Mouse (Mus musculus) common myeloid progenitor, adult 5-6 weeks (primary cell): Measurements from ENCODE around the gene Cdkn2aipnl. TPM values are rescaled to one million over a fixed set of nuclear protein-coding genes. Genes with fewer than 3 reads are reported as not detected.

Experiments used
- ATAC-seq: replicated peaks from 2 replicates; pipeline ENCODE4 v1.8.0; 2016; ENCODE audit warnings: low read depth, mild to moderate bottlenecking, moderate TSS enrichment, inconsistent platforms; ENCODE audit not compliant: poor library complexity, severe bottlenecking
- total RNA-seq: library from RNA; stranded (forward); fragments of 200-1000, 187-1606 nt; gene quantifications from 2 replicates; pipeline ENCODE4 v1.2.3, GENCODE M21; 2017

The Cdkn2aipnl gene
- total RNA-seq, 1 experiment from 2014 or later = 60.7 TPM

DNA sequence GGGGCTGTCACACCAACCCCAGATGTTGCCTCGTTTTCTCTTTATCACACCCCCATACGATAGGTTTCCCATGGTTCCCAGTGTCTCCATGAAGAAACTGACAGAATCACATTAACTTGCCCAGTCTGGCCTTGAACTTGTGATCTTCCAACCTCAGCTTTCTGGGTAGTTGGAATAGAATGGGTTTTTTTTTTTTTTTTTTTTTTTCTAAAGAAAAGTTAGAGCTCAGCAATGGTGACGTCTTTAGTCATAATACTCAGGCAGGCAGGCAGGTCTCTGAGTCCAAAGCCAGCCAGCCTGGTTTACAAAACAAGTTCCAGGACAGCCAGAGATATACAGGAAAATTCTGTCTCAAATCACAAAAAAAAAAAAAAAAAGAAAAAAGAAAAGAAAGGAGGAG lies 23.2 kb upstream of the Cdkn2aipnl start:
- ATAC-seq = no peak

DNA sequence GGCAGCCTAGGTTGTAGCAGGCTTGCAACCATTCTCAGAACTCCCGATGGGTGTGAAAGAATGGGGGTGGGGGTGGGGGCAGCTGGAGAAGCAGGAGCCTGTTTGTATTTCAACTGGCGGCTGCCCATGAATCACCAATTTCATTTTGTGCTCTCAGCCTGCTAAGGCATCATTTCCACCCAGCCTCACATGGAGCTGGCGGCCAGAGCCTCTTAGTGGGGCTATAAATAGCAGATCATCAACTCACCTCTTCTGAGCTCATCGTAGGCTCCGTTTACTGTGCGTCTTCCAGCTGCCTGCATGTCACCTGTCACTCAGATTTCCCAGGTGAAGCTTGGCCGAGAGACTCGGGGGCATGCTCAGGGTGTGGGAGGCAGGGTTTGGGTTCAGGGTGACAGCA lies 21.9 kb upstream of the Cdkn2aipnl start:
- ATAC-seq = no peak

- no peak for ATAC-seq
Observed at GRCm38 (mm10) chr11:51946144-51946543, 21.3 kb upstream of the Cdkn2aipnl start.

DNA sequence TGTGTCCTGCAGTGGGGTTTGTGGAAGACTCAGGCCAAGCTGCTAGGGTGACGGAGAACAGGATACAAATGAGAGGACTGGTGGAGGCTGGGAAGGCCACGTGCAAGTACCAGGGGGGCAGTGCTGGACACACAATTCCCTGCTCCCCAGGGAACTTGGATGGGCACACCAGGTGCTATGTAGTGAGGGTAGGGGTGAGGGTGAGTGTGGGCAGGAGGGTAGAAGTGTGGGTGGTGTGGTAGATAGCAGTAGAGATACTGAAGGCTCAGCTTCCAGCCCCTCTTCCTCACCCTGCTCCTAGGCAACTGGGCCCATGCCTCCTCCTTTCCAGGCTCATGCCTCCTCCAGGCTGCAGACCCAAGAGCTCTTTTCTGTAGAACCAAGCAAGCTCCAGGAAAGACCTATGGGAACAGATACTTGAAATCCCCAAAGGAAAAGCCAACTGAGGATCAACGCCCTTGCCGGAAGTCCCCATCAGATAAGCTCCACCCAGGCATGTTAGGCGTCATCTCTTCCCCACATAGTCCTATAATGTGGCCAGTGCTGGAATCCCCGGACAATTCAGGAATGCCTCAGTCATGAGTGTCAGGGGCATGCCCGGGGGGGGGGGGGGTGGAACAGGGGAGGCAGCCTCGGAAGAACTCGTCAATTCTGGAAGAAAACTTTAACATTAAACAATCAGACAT lies 18.2 kb upstream of the Cdkn2aipnl start:
- ATAC-seq = no peak

- no peak for ATAC-seq
Observed at GRCm38 (mm10) chr11:51949919-51950318, 17.5 kb upstream of the Cdkn2aipnl start.

DNA sequence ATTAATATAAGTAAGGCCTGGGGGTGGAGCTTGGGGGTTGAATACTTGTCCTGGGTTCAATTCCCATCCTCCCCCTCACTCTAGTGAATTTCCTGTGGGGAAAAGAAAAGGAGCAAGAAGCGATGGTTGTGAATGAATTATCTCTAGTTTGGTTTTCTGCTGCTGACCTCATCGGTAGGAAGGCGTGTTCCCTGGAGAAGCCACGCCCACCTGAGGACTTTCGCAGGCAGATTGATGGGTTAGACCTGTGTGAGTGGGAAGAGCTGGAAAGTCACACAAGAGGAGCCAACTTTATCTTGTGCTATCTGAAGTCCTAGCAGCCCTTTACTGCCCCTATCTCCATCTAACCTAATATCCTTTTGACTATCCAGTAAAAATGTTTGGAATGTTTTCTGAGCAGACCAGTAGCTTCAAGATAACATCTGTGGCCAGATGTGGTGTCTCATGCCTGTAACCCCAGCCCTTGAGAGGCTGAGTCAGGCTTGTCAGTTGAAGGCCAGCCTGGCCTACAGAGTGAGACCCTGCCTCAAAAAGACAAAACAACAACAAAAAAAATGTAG lies 15.5 kb upstream of the Cdkn2aipnl start:
- no peak for ATAC-seq

- ATAC-seq = no peak
Observed at GRCm38 (mm10) chr11:51956112-51956511, 11.3 kb upstream of the Cdkn2aipnl start.

DNA sequence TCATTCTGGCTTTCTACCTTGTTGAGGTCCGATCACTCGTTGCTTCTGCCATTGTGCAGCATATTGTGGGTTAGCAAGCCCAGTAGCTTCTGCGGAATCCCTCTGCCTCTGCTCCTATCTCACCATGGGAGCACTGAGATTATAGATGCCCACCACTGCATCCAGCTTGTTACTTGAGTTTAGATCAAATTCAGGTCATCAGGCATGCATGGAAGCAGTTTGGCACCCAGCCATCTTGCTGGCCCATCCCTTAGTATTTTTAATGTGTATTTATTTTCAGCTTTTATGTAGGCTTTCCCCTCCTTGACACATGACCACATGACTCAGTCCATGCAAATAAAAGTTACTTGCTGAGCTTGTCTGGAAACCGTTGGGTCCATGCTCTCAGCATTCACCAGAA lies 9.7 kb upstream of the Cdkn2aipnl start:
- no peak for ATAC-seq

- no peak for ATAC-seq
Observed at GRCm38 (mm10) chr11:51959511-51959910, 8.0 kb upstream of the Cdkn2aipnl start.

DNA sequence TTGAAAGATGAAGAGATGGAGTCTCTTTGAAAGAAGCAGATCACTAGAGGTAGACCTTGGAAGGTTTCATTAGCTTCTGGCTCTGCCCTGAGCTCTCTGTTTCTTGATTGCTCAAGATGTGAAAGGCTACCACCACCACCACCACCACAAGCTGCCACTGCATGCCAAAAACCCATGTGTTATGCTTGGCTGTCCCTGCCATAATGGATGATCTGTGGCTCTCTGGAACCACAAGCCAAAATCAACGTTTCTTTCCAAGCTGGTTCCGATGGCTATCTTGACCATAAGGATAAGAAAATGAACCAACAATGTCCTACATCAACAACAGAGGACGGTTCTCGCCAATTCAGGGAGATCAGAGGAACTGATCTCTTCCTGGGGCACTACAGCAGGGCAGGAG lies 7.4 kb upstream of the Cdkn2aipnl start:
- ATAC-seq = no peak

GRCm38 (mm10) chr11:51960967-51961471 lies 6.4 kb upstream of the Cdkn2aipnl start:
- ATAC-seq = no peak

DNA sequence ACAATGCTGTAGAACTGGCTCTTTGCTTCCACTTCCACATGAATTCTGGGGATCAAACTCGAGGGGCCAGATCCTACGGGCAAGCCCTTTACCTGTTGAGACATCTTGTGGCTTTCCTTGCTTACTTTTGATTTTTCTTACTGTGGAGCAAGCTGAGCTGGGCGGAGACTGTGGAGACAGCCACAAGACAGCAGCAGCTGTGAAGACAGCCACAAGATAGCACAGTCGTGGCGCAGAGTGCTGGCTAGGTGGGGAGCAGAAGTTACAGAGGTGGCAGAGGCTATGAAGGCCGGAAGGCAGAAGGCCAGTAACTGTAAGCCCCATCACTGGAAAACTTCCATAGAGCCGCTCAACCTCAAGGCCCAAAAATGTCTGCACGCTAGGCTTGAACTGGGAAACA lies 5.7 kb upstream of the Cdkn2aipnl start:
- peak; percentile 58; the same call in 1 of the 2 replicates for ATAC-seq

DNA sequence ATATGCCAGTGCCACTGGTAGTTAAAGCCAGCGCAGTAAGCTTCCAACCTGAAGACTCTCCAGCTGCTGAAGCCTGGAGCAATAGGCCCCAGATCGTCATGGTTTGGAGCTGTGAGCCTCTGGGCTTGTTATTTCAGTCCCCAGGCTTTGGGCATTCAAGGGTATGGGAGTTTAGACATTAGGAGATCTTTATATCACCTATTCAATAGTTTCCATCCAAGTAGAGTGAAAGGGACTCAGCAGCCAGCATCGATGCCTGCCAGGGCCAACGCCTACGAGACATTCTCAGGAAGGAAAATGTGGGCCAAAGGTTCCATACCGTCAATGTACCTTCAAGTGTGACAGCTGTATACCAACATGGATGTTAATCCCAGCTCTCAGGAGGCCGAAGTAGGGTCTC lies 5.2 kb upstream of the Cdkn2aipnl start:
- ATAC-seq = no peak

GRCm38 (mm10) chr11:51966651-51967050 lies 810 bp upstream of the Cdkn2aipnl start:
- ATAC-seq = no peak

GRCm38 (mm10) chr11:51968896-51969295 lies 1.4 kb downstream of the Cdkn2aipnl start:
- ATAC-seq = no peak

- ATAC-seq = no peak
Observed at GRCm38 (mm10) chr11:51969511-51969910, 2.0 kb downstream of the Cdkn2aipnl start.

- ATAC-seq = no peak
Observed at GRCm38 (mm10) chr11:51971644-51972043, 4.2 kb downstream of the Cdkn2aipnl start.

DNA sequence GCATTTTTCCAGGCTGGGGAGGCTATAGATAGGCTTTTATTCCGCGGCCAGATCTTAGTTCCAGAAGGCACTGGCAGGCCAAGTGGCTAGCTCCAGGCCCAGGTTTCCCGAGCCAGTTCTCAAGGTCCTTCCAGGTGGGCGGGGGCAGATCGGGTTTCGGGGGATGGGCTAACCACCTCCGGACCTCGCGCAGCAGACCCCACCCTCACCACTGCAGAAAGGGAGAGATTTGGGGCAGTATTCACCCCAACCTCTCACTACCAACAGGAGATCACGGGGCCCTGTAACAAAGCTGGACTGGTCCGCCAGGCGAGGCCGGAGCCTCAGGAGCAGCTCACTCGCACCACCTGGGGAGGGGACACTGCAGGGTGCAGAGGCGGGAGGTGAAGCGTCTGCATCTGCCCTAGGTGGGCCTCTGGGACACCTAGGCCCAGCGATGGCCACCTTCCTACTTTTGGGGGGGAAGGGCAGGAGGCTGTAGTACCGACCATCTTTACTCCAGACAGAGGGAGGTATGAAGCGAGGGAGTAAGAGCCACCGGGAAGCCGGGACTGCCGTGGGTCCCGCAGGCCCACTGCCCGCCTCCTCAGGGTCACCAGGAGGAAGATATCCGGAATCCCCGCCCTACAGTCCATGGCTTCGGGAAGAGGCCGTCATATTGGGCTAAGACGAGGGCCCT lies 32.3 kb downstream of the Cdkn2aipnl start:
- peak; percentile 3; the same call in 1 of the 2 replicates for ATAC-seq

DNA sequence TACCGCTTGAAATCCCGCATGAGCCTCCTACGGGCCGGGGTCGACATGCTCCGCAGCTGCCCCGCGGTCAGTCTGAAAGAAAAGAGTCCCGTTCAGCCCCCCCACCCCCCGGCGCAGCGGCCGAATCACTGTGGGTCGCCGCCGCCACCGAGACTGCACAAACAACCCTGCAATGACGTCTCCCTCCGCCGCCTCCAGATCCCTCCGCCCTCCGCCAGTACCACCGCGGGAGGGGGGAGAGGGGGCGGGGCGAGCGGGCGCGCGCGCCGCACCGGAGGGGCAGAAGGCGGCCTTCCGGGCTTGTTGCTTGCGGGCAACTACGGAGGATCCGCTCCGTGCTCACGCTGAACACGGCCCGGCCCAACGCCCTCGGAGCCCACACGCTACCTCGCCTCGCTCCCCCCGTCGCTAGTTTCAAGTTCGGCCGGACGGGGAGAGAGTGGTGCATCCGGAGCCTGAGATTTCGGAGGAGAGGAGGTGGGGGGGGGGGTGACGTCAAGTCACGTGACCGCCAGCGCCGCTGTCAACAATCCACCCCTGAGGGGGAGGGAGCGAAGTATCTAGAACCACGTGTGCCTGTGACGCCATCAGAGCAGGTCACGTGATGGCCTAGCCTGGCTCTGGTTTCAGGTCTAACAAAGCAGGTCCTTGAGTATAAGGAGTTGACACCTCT lies 33.0 kb downstream of the Cdkn2aipnl start, which contains the start of gene Ube2b:
TSS of gene Ube2b (minus strand) at position 473 of the 673 bp plus-strand sequence.
- ATAC-seq = peak; percentile 63

- no peak for ATAC-seq
Observed at GRCm38 (mm10) chr11:52001341-52001740, 33.9 kb downstream of the Cdkn2aipnl start.

DNA sequence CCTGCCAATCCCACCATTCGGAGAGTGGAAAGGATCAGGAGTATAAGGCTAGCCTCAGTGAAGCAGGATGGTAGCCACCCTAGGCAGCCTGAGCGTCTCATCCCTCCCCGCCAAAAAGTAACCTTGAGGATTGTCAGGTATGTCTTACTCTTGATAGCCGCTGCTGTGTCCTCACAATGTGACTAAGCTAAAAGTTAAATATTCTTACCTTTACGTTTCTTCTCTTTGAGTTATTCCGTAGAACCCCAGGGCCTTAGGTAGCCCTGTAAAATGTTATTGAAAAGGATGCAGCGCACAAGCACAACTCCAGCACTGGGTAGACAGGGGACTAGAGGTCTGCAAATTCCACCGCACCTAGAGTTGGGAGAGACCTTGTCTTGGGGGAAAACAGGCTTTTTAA lies 34.4 kb downstream of the Cdkn2aipnl start:
- ATAC-seq = no peak
